Mouse (Mus musculus): ENCODE measurements around the gene Mcrs1.

DNA sequence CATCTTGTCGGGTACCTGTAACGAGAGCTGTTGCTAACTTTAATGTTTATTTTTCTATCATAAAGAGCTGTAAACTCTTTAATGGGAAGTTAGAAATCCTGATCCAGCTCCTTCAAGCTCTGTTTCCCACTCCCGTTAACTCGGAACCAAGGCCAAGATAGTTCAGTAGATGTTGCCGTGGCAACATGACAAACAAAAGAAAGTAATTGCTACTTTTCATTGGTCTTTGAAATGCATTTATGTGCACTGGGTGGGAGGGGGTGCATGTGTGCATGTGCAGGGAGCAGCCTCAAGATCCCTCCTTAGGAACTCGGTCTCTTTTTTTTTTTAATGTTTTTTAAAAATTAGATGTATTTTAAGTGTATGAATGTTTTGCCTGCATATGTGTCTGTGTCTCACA is 56.7 kb downstream of the Mcrs1 start:
- TF ChIP-seq POLR2A (IDR thresholded peaks at IDR 0.05; ENCODE audit: borderline replicate concordance, extremely low read depth, low read depth, low read length) (no peak), CTCF (IDR thresholded peaks at IDR 0.05; ENCODE audit: insufficient read depth, low read length) (no peak)

Measured in lung, adult 2 months (tissue).